Mouse (Mus musculus) forebrain, postnatal 0 days (tissue): Measurements from ENCODE around the gene Ralgapa1. TPM values are rescaled to one million over a fixed set of nuclear protein-coding genes. Genes with fewer than 3 reads are reported as not detected.
A peak's percentile ranks its signal among the peaks of the same experiment; 100 is the strongest.

ENCODE experiments used
- ATAC-seq: fragments of 200-750 bp; cut with Nextera tagmentation; 2 replicates; pipeline ENCODE4 v1.8.0; 2017; ENCODE audit warnings: mild to moderate bottlenecking, moderate library complexity
- DNase-seq: peaks from one replicate; pipeline ENCODE4 v3.0.0-alpha.2; 2015
- H3K27ac ChIP-seq: fragments of 300-500 bp; sonication (generic); 2 replicates; pipeline ENCODE4 v1.5.1; 2014; ENCODE audit warnings: low read depth, mild to moderate bottlenecking, antibody characterized with exemption, low read length, moderate library complexity, mixed read lengths
- H3K27me3 ChIP-seq: fragments of 300-500 bp; sonication (generic); 2 replicates; pipeline ENCODE4 v1.6.1; 2014; ENCODE audit warnings: mild to moderate bottlenecking, low read length, mixed read lengths; ENCODE audit not compliant: insufficient read depth
- H3K36me3 ChIP-seq: fragments of 300-500 bp; sonication (generic); 2 replicates; pipeline ENCODE4 v1.6.1; 2014; ENCODE audit warnings: mild to moderate bottlenecking, moderate library complexity; ENCODE audit not compliant: insufficient read depth
- H3K4me1 ChIP-seq: fragments of 300-500 bp; sonication (generic); 2 replicates; pipeline ENCODE4 v1.6.1; 2014; ENCODE audit warnings: antibody characterized with exemption; ENCODE audit not compliant: insufficient read depth
- H3K4me2 ChIP-seq: fragments of 300-500 bp; sonication (generic); 2 replicates; pipeline ENCODE4 v1.6.1; 2014; ENCODE audit warnings: low read depth, mild to moderate bottlenecking, moderate library complexity
- H3K4me3 ChIP-seq: fragments of 300-500 bp; sonication (generic); 2 replicates; pipeline ENCODE4 v1.5.1; 2014; ENCODE audit warnings: low read depth, low read length, mixed read lengths
- H3K9ac ChIP-seq: fragments of 300-500 bp; sonication (generic); 2 replicates; pipeline ENCODE4 v1.6.1; 2014; ENCODE audit warnings: mild to moderate bottlenecking
- H3K9me3 ChIP-seq: fragments of 300-500 bp; sonication (generic); 2 replicates; pipeline ENCODE4 v1.6.1; 2016; ENCODE audit warnings: low read length
- CTCF ChIP-seq: sonication (generic); IDR thresholded peaks from 2 replicates; pipeline ENCODE4 v1.5.1; 2016; ENCODE audit warnings: antibody characterized with exemption, control low read depth, low read depth
- WGBS: fragments of 180-500 bp; shearing (Covaris S2); extraction: QIAGEN DNeasy Blood & Tissue Kit; methylation state at CpG from one replicate; pipeline ENCODE4 v1.1.7; 2014; 5-methylcytosine and 5-hydroxymethylcytosine counted together
- polyA plus RNA-seq: library from polyadenylated mRNA; unstranded; fragments of >200 nt; fragmentation: Nextera tagmentation; extraction: Ambion mirVana; gene quantifications from 2 replicates; pipeline ENCODE4 v1.2.1, GENCODE M21; 2015
- total RNA-seq: library from RNA; depleted of rRNA; stranded (reverse); fragments of >200 nt; gene quantifications from 2 replicates; pipeline ENCODE4 v1.2.3, GENCODE M21; 2014

The Ralgapa1 gene
- total and polyA plus RNA-seq, 2 experiments from 2014 or later: 14.8 to 107 TPM

- no peaks in the 10 kb centered on the region for H3K27me3 ChIP-seq
- no peak overlapping the region for H3K4me3 ChIP-seq
- ATAC-seq (no peak), DNase-seq (no peak)
- TF ChIP-seq CTCF: no peak
- H3K27ac ChIP-seq: no peak overlapping the region
- H3K4me1 ChIP-seq: no peaks in the 10 kb centered on the region
- H3K9ac ChIP-seq: no peak overlapping the region
- H3K4me2 ChIP-seq: no peak overlapping the region
- no peaks in the 10 kb centered on the region for H3K9me3 ChIP-seq
- no peaks in the 10 kb centered on the region for H3K36me3 ChIP-seq
Measured at GRCm38 (mm10) chr12:55832961-55833360, 12.0 kb upstream of the Ralgapa1 start.

- TF ChIP-seq CTCF: peak; percentile 86
- no peak for ATAC-seq
- H3K4me3 ChIP-seq: no peak overlapping the region
- H3K4me1 ChIP-seq: no peaks in the 10 kb centered on the region
- no peak overlapping the region for H3K4me2 ChIP-seq
- DNase-seq: peak; percentile 79
- H3K27ac ChIP-seq: no peak overlapping the region
- WGBS: 21% methylated on average over 2 of the region's 2 CpGs
- no peaks in the 10 kb centered on the region for H3K9me3 ChIP-seq
- no peak overlapping the region for H3K9ac ChIP-seq
- H3K36me3 ChIP-seq: no peaks in the 10 kb centered on the region
- no peaks in the 10 kb centered on the region for H3K27me3 ChIP-seq
Measured at GRCm38 (mm10) chr12:55831101-55831500, 10.1 kb upstream of the Ralgapa1 start.

GRCm38 (mm10) chr12:55825537-55825936, 4.6 kb upstream of the Ralgapa1 start:
- WGBS: 88% methylated on average over 2 of the region's 2 CpGs
- no peak for TF ChIP-seq CTCF

GRCm38 (mm10) chr12:55824027-55824426, 3.1 kb upstream of the Ralgapa1 start:
- Histone ChIP-seq H3K36me3 (no peaks in the 10 kb centered on the region), H3K9me3 (no peaks in the 10 kb centered on the region), H3K27me3 (no peaks in the 10 kb centered on the region), H3K9ac (no peak overlapping the region), H3K4me3 (no peak overlapping the region), H3K4me2 (no peak overlapping the region), H3K4me1 (0 out of 2 replicates have a peak, but pooled peaks cover 7% of the 10 kb centered on the region), H3K27ac (no peak overlapping the region)
- no peak for TF ChIP-seq CTCF
- DNase-seq (no peak), ATAC-seq (no peak)
- 85% methylated on average over 6 of the region's 6 CpGs for WGBS

More at GRCm38 (mm10) chr12:55825537-55825936, 4.6 kb upstream of the Ralgapa1 start:
- no peak overlapping the region for H3K9ac ChIP-seq
- ATAC-seq: no peak
- no peak overlapping the region for H3K4me3 ChIP-seq
- no peaks in the 10 kb centered on the region for H3K27me3 ChIP-seq
- H3K9me3 ChIP-seq: no peaks in the 10 kb centered on the region
- no peak for DNase-seq
- H3K4me1 ChIP-seq: no peaks in the 10 kb centered on the region
- no peak overlapping the region for H3K4me2 ChIP-seq
- H3K27ac ChIP-seq: no peak overlapping the region
- no peaks in the 10 kb centered on the region for H3K36me3 ChIP-seq

- Histone ChIP-seq H3K9me3 (no peaks in the 10 kb centered on the region), H3K36me3 (no peaks in the 10 kb centered on the region), H3K4me2 (peak overlapping the region; percentile 69), H3K9ac (peak overlapping the region; percentile 91), H3K27ac (peak overlapping the region; percentile 94), H3K4me1 (0 out of 2 replicates have a peak, but pooled peaks cover 7% of the 10 kb centered on the region), H3K4me3 (peak overlapping the region; percentile 90), H3K27me3 (no peaks in the 10 kb centered on the region)
- TF ChIP-seq CTCF: no peak
- 9% methylated on average over 34 of the region's 35 CpGs for WGBS
- DNase-seq (no peak), ATAC-seq (peak; percentile 26)
Measured at GRCm38 (mm10) chr12:55820119-55820660, 777 bp downstream of the Ralgapa1 start.

GRCm38 (mm10) chr12:55816488-55816887, 4.5 kb downstream of the Ralgapa1 start:
- H3K27ac ChIP-seq: no peak overlapping the region
- H3K4me3 ChIP-seq: no peak overlapping the region
- 0 out of 2 replicates have a peak, but pooled peaks cover 7% of the 10 kb centered on the region for H3K4me1 ChIP-seq
- WGBS: 94% methylated on average over 5 of the region's 5 CpGs
- TF ChIP-seq CTCF: no peak
- H3K27me3 ChIP-seq: no peaks in the 10 kb centered on the region
- H3K4me2 ChIP-seq: no peak overlapping the region
- no peaks in the 10 kb centered on the region for H3K9me3 ChIP-seq
- no peaks in the 10 kb centered on the region for H3K36me3 ChIP-seq
- no peak for ATAC-seq
- no peak overlapping the region for H3K9ac ChIP-seq
- DNase-seq: no peak

- ATAC-seq (no peak), DNase-seq (peak; percentile 52)
- Histone ChIP-seq H3K27me3 (no peaks in the 10 kb centered on the region), H3K27ac (no peak overlapping the region), H3K4me1 (no peaks in the 10 kb centered on the region), H3K9ac (no peak overlapping the region), H3K4me3 (no peak overlapping the region), H3K4me2 (no peak overlapping the region), H3K36me3 (no peaks in the 10 kb centered on the region), H3K9me3 (no peaks in the 10 kb centered on the region)
- TF ChIP-seq CTCF: no peak
- WGBS: 24% methylated on average over 3 of the region's 3 CpGs
Measured at GRCm38 (mm10) chr12:55805035-55805434, 15.9 kb downstream of the Ralgapa1 start.
